Mouse (Mus musculus): Measurements from ENCODE around the gene Kif26a.
A peak's percentile ranks its signal among the peaks of the same experiment; 100 is the strongest.

Gene Kif26a

DNA sequence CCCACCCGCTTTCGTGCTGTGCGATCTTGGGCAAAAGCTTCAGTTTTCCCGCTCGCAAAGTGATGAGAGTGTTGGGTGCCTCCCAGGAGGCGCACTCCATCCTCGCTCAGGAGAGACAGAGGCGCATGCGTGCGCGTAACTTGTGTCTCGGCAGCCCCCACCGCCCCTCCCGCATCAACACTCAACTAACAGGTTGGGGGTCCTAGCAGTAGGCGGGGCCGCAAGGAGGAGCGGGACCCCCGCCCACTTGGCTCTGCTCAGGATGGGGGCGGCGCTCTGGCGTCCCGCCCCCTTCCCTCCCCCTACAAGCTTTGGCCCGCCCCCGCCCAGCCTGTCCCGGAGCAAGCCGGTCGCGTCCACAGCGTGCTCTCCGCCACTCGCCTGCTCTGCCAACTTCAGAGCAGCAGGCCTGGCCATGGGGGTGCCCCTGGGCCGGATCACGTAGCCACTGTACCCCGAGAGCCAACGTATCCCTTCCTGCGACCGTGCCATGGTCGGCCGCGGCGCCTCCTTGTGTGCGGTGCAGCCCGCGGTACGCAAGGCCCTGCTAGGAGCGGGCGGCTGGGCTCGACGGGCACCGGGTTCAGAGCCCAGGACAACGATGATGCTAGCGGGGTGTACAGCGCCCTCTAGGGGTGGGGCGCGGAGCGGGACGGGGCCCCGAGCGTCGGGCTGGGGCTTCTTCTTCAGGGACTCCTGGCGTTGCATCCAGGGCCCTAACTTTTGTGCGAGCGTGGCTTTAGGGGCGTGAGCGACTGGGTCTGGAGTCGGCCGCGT, at the start of gene Kif26a:
TSS of gene Kif26a (plus strand) at position 334 of the 777 bp plus-strand sequence.
- DNase-seq (ENCODE audit: low spot score), result no peak

DNA sequence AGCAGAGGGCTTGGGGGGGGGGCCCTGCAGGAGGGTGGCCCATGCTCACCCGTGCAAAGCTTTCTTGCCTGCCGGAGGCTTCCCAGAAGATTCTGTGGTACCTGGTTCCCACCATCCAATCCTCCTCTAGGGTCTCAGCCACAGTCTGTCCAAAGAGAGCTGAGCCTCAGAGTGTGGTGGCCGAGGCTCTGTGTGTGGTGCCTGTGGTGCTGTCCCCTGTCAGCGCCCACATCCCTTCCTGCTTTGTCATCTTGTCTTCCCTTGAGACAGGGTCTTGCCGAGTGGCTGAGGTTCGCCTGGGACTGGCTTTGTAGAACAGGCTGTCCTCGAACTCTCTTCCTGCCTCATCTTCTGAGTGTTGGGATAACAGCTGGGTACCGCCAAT, 49.3 kb upstream of the Kif26a start:
- DNase-seq (ENCODE audit: low spot score), result no peak

DNA sequence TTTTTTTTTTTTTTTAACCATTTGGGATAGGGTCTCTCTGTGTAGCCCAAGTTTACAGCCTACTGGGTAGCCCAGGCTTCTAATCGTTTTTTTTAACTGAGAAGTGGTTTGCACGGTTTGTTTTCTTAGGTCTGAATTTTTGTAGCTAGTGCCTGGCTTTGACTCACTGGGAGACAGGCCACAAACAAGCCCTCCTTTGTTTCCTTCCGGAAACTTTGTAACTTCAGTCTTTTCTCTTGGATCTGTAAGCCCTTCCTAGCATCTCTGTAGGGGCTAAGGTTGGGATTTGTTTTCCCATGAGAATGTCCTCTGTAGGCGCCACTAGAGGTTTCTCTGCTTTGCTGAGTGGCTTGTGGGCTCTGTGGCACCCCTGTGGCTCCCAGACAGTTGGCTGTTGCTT, 45.9 kb upstream of the Kif26a start:
- no peak for DNase-seq (ENCODE audit: low spot score)

DNA sequence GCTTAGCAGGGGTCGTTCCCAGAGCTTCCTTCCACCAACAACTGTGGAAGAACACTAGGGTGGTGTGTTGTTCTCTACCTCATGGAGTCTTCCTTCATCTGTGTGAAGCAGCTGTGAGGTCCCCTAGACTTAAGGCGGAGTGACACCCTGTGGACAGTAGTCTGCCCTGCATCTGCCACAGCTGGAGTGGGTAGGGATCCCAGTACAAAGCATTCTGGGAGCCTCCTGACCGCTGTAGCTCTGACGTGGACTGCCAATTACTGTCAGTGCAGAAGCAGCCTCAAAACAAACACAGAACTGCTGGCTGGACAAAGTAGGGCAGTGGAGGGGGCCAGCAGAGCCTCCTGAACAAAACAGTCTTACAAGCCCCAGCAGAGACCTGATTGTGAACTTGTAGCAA, 45.0 kb upstream of the Kif26a start:
- DNase-seq (ENCODE audit: low spot score), result no peak

- DNase-seq (ENCODE audit: low spot score), result no peak
Measured at GRCm38 (mm10) chr12:112103179-112103578, 42.8 kb upstream of the Kif26a start.

GRCm38 (mm10) chr12:112104890-112105289, 41.1 kb upstream of the Kif26a start:
- no peak for DNase-seq (ENCODE audit: low spot score)

- DNase-seq (ENCODE audit: low spot score), result no peak
Measured at GRCm38 (mm10) chr12:112106541-112106971, 39.5 kb upstream of the Kif26a start, which contains the start of gene Aspg. Aspg (plus strand) TSS chr12:112106679.

- no peak for DNase-seq (ENCODE audit: low spot score)
Measured at GRCm38 (mm10) chr12:112107685-112108084, 38.3 kb upstream of the Kif26a start.

DNA sequence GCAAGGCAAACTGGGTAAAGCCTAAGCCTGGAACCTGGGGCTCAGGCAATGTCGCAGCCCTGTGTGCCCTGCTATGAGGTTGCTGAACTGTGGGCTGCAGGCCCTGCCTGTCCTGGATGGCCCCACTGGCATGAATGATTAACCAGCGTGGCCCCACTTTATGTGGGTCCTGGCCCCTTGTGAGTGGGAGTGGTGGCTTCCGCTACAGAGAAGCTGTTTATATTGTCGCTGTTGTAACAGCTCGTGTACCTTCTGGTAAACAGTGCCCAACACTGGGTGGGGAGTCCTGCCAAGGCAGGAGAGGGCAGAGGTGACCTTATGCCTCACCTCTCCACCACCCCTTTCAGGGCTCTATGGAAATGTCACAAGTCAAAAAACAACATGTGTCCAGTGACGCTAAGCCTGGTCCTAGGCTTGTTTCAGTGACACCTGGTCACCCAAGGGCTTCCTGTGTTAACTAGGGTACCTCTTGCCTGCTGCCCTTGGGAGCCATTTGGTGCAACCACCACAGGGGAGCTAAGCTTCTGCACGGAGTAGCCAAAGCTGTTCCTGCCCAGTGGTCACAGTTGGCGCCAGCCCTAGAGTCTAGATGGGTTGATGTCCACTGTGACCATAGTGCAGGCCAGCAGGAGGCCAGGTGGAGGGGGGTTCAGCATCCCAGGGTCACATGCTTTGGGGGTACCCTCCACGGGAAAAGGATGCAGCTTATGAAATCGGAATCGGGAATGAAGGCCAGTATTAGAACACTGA, 37.1 kb upstream of the Kif26a start:
- DNase-seq (ENCODE audit: low spot score), result no peak

DNA sequence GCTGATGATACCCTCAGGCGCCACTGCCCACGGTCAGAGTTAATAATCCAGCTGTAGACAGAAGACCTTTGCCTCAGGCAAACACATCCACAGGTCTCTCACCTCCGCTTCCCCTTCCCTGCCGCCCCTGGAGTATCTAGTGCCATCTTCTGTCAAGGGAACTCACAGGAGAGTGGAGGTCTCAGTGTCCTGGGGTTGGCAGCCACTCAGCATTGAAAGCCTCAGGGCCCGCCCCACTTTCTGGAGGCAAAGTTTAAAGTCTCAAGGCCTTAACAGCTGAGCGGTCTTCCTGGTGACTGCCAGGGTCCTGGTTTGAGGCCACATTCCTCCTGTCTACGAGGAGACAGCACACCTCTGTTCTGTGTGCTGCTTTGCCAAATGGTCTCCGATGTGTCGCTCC, 36.3 kb upstream of the Kif26a start:
- DNase-seq (ENCODE audit: low spot score), result no peak

- no peak for DNase-seq (ENCODE audit: low spot score)
Measured at GRCm38 (mm10) chr12:112111323-112111722, 34.7 kb upstream of the Kif26a start.

DNA sequence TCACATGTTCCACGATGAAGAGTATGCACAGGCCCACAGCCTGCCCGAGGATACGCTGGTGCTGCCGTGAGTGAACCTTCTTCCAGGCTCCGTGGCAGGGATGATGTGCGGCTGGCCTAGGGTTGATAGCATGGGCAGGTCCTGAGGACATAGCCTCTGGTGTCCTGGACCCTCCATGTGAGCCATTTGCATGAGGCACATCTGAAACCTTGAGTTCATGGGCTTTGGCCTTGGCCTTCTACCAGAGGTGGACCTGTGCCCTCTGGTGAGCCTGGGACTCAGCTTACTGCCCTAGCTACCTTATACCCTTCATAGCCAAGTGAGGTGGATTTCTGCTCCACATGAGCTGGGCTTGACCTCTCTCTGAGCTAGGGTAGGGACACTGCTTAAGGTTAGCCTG, 33.8 kb upstream of the Kif26a start:
- no peak for DNase-seq (ENCODE audit: low spot score)

GRCm38 (mm10) chr12:112112686-112113396, 33.2 kb upstream of the Kif26a start:
- no peak for DNase-seq (ENCODE audit: low spot score)

- DNase-seq (ENCODE audit: low spot score), result peak; percentile 51
Measured at GRCm38 (mm10) chr12:112113710-112114109, 32.3 kb upstream of the Kif26a start.

DNA sequence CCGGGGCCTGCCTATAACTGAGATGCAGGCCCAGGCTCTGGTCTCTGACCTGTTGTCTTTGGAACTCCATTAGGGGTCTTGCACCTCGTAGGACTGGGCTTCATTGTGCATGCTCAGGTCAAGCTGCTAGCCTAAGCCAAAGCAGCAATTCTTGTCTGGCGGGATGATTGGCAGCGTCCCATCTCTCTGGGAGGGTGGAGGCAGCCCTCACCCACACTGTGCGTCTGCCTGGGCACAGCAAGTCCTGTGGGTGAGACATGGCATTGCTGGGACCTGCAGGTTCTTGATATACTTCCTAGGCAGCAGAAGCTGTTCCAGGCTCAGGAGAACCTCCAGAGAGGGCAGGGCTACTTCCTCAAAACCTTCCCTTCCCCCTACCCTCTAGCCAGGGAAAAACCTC, 29.0 kb upstream of the Kif26a start:
- no peak for DNase-seq (ENCODE audit: low spot score)

DNA sequence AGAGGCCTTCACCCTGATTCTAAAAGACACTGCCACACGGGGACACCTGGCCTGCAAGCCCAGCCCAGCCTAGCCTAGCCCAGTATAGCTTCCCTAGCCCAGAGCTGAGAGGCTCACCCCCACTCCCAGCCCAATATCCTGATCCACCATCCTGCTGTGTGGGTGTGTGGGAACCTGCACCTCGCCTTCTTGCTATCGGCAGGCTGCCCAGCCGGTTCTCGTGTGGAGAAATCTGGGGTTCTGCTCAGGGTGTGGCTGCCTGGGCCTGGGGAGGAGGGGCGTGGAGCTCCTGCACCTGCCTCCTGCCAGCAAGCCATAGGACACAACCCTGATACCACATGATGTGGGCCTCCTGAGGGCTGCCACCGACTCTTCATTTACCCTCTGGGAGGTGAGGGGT, 28.4 kb upstream of the Kif26a start:
- DNase-seq (ENCODE audit: low spot score), result no peak

DNA sequence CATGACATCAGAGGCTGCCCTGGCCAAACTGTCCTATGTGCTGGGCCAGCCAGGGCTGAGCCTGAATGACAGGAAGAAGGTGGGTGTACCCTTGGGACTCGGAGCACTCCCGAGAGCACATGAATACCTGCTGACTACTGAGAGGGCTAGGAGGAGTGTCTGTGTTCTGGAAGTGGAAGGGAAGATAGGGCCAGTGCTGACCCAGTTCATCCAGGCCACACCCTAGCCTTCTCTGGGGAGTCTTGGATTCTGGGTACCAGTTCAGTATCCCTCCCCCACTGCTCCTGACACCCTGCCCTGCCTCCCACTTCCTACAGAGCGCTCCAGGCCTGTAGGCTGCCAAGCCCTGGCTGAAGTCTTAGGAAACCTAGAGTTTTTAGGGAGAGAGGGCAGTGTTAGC, 24.8 kb upstream of the Kif26a start:
- DNase-seq (ENCODE audit: low spot score), result no peak

- no peak for DNase-seq (ENCODE audit: low spot score)
Measured at GRCm38 (mm10) chr12:112125903-112126302, 20.1 kb upstream of the Kif26a start.

- no peak for DNase-seq (ENCODE audit: low spot score)
Measured at GRCm38 (mm10) chr12:112126931-112127635, 18.9 kb upstream of the Kif26a start.

- no peak for DNase-seq (ENCODE audit: low spot score)
Measured at GRCm38 (mm10) chr12:112128526-112128925, 17.5 kb upstream of the Kif26a start.

GRCm38 (mm10) chr12:112129300-112129856, 16.6 kb upstream of the Kif26a start:
- no peak for DNase-seq (ENCODE audit: low spot score)
